Mouse (Mus musculus) kidney, postnatal 10 days (tissue): ENCODE measurements around the gene Olfr1314.

ENCODE experiments used
- DNase-seq: peaks from one replicate; pipeline ENCODE4 v3.0.0; 2021; ENCODE audit warnings: mixed read lengths

Olfr1314 gene

DNA sequence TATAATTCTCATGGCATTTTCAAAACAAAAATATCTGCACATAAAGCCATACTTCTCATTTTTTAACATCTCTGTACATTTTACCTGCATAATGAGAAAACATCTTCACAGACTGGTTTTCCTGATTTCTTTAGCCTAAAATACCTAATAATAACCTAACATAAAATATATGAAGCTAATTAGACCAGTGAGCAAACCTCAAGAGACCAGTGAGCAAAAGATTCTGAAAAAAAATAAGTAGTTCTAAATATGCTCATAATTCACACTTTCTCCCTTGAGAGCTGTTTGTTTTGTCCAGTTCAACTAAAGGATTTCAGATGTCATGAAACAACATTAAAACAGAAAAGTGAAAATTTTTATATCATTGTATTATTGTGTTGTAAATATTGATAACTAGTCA, at the start of gene Olfr1314:
Gene Olfr1314, minus strand, starts transcription at position 101 of the 400 bp plus-strand sequence.
- DNase-seq: no peak

DNA sequence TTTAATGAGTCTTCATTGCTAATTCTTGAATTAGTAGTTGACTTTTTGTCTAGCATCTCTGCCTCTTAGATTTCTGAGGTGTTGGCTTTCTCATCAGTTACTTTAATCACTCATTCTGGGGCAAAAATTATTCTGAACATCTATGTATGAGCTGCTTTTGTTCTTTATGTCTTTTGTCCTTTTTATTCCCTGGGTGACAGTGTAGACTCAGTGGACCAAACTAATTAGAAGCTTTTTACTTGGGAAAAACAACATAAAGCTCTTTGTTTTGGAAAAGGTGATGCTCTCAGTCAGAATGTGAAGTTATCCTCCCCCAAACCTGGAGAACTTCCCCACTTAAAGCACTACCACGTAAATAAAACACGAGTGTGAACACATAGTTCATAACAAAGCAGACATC, 43.4 kb upstream of the Olfr1314 start, which contains the start of gene Olfr1317:
Gene Olfr1317, plus strand, starts transcription at position 301 of the 400 bp plus-strand sequence.
- no peak for DNase-seq

DNA sequence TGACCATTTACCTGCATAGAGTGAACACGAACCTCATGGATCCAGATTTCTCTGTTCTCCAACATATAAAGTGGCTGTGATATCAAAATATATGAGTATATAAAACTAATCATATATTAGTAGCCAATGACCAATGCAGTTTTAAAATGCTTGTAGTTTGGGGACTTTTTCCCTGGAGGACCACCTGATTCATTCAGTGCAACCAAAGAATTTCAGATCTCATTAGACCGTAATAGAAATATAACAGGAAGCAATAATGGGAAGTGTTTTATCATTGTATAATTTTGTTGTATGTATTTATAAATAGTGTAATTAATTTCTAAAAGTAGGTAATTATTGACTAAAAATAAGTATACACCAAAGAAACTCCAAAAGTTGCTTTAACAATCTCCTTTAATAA, 38.3 kb upstream of the Olfr1314 start, which contains the start of gene Olfr1316:
Gene Olfr1316, minus strand, starts transcription at position 101 of the 400 bp plus-strand sequence.
- DNase-seq: no peak

DNA sequence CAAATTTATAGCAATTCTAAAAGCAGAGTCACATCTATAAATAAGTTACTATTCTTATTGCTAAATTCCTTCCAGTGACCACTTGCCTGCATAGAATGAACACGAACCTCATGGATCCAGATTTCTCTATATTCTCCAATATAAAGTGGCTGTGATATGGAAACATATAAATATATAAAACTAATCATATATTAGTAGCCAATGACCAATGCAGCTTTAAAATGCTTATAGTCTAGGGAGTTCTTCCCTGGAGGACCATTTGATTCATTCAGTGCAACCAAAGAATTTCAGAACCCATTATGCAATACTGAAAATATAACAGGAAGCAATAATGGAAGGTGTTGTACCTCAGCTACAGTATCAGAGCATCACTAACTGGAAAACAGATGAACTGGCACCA, 18.8 kb upstream of the Olfr1314 start, which contains the start of gene Olfr1315-ps1:
Gene Olfr1315-ps1, minus strand, starts transcription at position 101 of the 400 bp plus-strand sequence.
- no peak for DNase-seq

DNA sequence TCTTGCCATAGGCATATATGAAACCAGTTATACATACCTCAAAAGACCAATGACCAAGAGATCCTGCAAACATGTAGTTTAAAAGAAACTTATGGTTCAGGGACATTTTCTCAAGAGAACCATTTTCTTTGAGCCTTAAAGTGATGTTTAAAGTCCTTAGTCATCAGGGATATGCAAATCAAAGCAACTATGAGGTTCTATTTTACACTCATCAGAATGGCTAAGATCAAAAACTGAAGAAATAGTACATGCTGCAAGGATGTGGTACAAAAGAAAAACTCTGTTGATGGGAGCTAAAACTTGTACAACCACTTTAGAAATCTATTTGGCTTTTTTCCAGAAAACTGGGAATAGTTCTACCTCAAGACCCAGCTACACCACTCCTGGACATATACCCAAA, 18.8 kb downstream of the Olfr1314 start, which contains the start of gene Olfr1313:
Gene Olfr1313, minus strand, starts transcription at position 101 of the 400 bp plus-strand sequence.
- DNase-seq: no peak

DNA sequence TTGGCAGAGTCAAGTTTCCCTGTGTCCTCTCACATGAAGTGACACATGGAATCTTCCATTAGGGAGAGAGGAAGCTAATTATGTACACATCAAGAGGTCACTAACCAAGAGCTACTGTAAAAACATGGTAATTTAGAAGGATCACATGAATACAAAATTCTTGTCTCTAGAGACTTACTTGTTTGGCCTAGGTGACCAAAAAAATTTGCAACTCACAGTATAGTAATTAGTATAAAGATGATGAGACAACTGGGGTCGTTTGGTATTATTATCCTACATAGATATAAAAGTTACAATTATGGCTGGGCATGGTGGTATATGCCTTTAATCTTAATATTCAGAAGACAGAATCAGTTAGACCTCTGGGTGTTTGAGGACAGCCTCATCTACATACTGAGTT, 46.4 kb downstream of the Olfr1314 start, which contains the start of gene Olfr1312:
Gene Olfr1312, minus strand, starts transcription at position 101 of the 400 bp plus-strand sequence.
- DNase-seq: no peak
